Mouse (Mus musculus) CH12.LX (cell line): ENCODE data around the gene Siah2.

Experiments used
- CTCF ChIP-seq, 2 experiments: IDR thresholded peaks in 1 of 2; conservative IDR thresholded peaks in 1 of 2; 2 replicates each; pipeline ENCODE4 v1.5.1; 2011 to 2012; ENCODE audit warnings: low read depth in 2 of 2, low read length in 2 of 2, improper control_type of control experiment in 1 of 2, inconsistent platforms in 1 of 2, mild to moderate bottlenecking in 1 of 2, moderate library complexity in 1 of 2
- EP300 ChIP-seq: IDR thresholded peaks from 2 replicates; pipeline ENCODE4 v1.6.1; 2011; ENCODE audit warnings: low read length, improper control_type of control experiment
- MAX ChIP-seq: IDR thresholded peaks from 2 replicates; pipeline ENCODE4 v1.6.1; 2011; ENCODE audit warnings: low read length, improper control_type of control experiment
- POLR2A ChIP-seq: IDR thresholded peaks from 2 replicates; pipeline ENCODE4 v1.6.1; 2011; ENCODE audit warnings: low read depth, mild to moderate bottlenecking, improper control_type of control experiment, low read length
- RCOR1 ChIP-seq: conservative IDR thresholded peaks from 2 replicates; pipeline ENCODE4 v1.6.1; 2012; ENCODE audit warnings: low read depth, mild to moderate bottlenecking, inconsistent platforms, low read length, improper control_type of control experiment
- UBTF ChIP-seq: IDR thresholded peaks from 2 replicates; pipeline ENCODE4 v1.6.1; 2012; ENCODE audit warnings: low read depth, mild to moderate bottlenecking, inconsistent platforms, low read length, improper control_type of control experiment, moderate library complexity
- ZNF384 ChIP-seq: IDR thresholded peaks from 2 replicates; pipeline ENCODE4 v1.6.1; 2012; ENCODE audit warnings: low read depth, low read length, improper control_type of control experiment, inconsistent platforms

DNA sequence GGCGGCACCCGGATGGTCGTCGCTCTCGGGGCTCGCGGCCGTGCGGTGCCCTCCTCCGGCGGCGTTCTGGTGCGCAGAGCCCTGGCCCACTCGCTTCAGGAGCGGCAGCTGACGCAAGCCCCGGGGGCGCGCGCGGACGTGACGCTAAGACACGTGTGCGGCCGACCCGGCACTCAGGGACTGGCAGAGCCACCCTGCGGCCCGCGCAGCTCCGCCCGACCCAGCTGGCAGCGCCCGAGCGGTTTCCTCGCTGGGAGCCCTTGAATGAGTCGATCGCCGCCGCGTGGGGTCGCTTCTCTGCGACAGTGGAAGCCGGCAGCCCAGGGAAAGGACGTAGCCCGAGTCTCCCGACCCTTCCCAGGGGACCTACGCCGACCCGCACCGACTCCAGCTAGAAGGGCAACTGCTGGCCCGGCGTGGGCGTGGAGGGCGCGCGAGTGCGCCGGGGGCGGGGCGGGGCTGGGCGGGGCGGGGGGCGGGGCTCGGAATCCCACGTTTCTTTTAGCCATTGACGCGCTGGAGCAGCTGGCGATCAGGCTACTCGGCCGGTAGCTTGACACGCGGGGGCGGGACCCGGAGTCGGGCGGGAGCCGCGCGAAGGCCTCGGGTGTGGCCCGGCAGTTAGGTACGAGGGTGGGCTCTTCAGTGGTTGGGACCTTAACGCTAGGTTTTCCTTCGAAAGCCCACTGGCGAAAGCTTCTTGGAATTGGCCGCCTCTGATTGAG, at the start of gene Siah2:
- peak; percentile 83 for TF ChIP-seq POLR2A
- TF ChIP-seq RCOR1 = no peak; the same call in 1 of the 2 replicates
- no peak for TF ChIP-seq EP300
- peak in 1 of 2 experiments; percentile 57; a peak in 2 of 4 replicates for TF ChIP-seq CTCF (conservative IDR thresholded peaks at IDR 0.05 in 1 of 2, IDR thresholded peaks at IDR 0.05 in 1 of 2; ENCODE audit: low read depth in 2 of 2, low read length in 2 of 2)
- no peak for TF ChIP-seq ZNF384
- TF ChIP-seq UBTF = peak; percentile 91; the same call in 1 of the 2 replicates
- peak; percentile 87 for TF ChIP-seq MAX
